Mouse (Mus musculus): Measurements from ENCODE around the gene Nipsnap2.

GRCm38 (mm10) chr5:129717016-129717415 is 7.8 kb upstream of the Nipsnap2 start:
- TF ChIP-seq CTCF (IDR thresholded peaks at IDR 0.05; ENCODE audit: insufficient read depth, low read depth, low read length) (no peak), POLR2A (IDR thresholded peaks at IDR 0.05; ENCODE audit: insufficient read depth, low read depth, low read length) (no peak)
